Mouse (Mus musculus) limb, embryonic 11.5 days (tissue): ENCODE results near the gene Sorbs1. TPM values are rescaled to one million over a fixed set of nuclear protein-coding genes. Genes with fewer than 3 reads are reported as not detected.

Experiments used
- ATAC-seq: fragments of 200-750 bp; cut with Nextera tagmentation; 2 replicates; pipeline ENCODE4 v1.8.0; 2017; ENCODE audit warnings: low read depth; ENCODE audit not compliant: insufficient number of reproducible peaks, low FRiP score, low TSS enrichment
- DNase-seq: peaks from one replicate; pipeline ENCODE4 v3.0.0-alpha.2; 2015; ENCODE audit warnings: low spot score
- H3K27ac ChIP-seq: fragments of 300-500 bp; sonication (generic); replicated peaks from 2 replicates; pipeline ENCODE4 v1.5.1; 2014; ENCODE audit warnings: low read depth, mild to moderate bottlenecking, low read length
- H3K27me3 ChIP-seq: fragments of 300-500 bp; sonication (generic); 2 replicates; pipeline ENCODE4 v1.6.1; 2014; ENCODE audit warnings: mild to moderate bottlenecking, low read length, mixed read lengths; ENCODE audit not compliant: control insufficient read depth, insufficient read depth
- H3K36me3 ChIP-seq: fragments of 300-500 bp; sonication (generic); 2 replicates; pipeline ENCODE4 v1.6.1; 2014; ENCODE audit warnings: mild to moderate bottlenecking, low read length, moderate library complexity, mixed read lengths; ENCODE audit not compliant: control insufficient read depth, insufficient read depth
- H3K4me1 ChIP-seq: fragments of 300-500 bp; sonication (generic); 2 replicates; pipeline ENCODE4 v1.6.1; 2014; ENCODE audit warnings: low read length, mixed read lengths; ENCODE audit not compliant: control insufficient read depth, insufficient read depth
- H3K4me2 ChIP-seq: fragments of 300-500 bp; sonication (generic); 2 replicates; pipeline ENCODE4 v1.6.1; 2014; ENCODE audit warnings: low read depth, mild to moderate bottlenecking, moderate library complexity; ENCODE audit not compliant: severe bottlenecking
- H3K4me3 ChIP-seq: fragments of 300-500 bp; sonication (generic); 2 replicates; pipeline ENCODE4 v1.5.1; 2014; ENCODE audit warnings: low read depth, low read length
- H3K9ac ChIP-seq: fragments of 300-500 bp; sonication (generic); 2 replicates; pipeline ENCODE4 v1.6.1; 2014; ENCODE audit warnings: mild to moderate bottlenecking, low read length
- H3K9me3 ChIP-seq: fragments of 300-500 bp; sonication (generic); 2 replicates; pipeline ENCODE4 v1.6.1; 2016; ENCODE audit warnings: low read length; ENCODE audit not compliant: control insufficient read depth
- WGBS: fragments of 180-500 bp; shearing (Covaris S2); extraction: QIAGEN DNeasy Blood & Tissue Kit; methylation state at CpG from one replicate; pipeline ENCODE4 v1.1.7; 2014; 5-methylcytosine and 5-hydroxymethylcytosine counted together
- polyA plus RNA-seq: library from polyadenylated mRNA; unstranded; fragments of >200 nt; fragmentation: Nextera tagmentation; extraction: Ambion mirVana; gene quantifications from 2 replicates; pipeline ENCODE4 v1.2.1, GENCODE M21; 2014

Gene Sorbs1
- polyA plus RNA-seq, 1 experiment from 2014 or later = 25.8 TPM

GRCm38 (mm10) chr19:40349281-40349680, 164.3 kb downstream of the Sorbs1 start:
- H3K36me3 ChIP-seq = no peaks in the 10 kb centered on the region
- no peak overlapping the region for H3K4me2 ChIP-seq
- H3K27ac ChIP-seq = no peak overlapping the region
- DNase-seq (no peak), ATAC-seq (no peak)
- H3K27me3 ChIP-seq = no peaks in the 10 kb centered on the region
- no peak overlapping the region for H3K4me3 ChIP-seq
- H3K9ac ChIP-seq = no peak overlapping the region
- no peaks in the 10 kb centered on the region for H3K9me3 ChIP-seq
- H3K4me1 ChIP-seq = no peaks in the 10 kb centered on the region
- WGBS = 78% methylated on average over 3 of the region's 3 CpGs

- ATAC-seq (no peak), DNase-seq (no peak)
- Histone ChIP-seq H3K4me2 (no peak overlapping the region), H3K9me3 (no peaks in the 10 kb centered on the region), H3K4me1 (no peaks in the 10 kb centered on the region), H3K4me3 (no peak overlapping the region), H3K36me3 (no peaks in the 10 kb centered on the region), H3K27me3 (no peaks in the 10 kb centered on the region), H3K9ac (no peak overlapping the region), H3K27ac (no peak overlapping the region)
- 34% methylated on average over 2 of the region's 2 CpGs for WGBS
Measured at GRCm38 (mm10) chr19:40348652-40349051, 164.9 kb downstream of the Sorbs1 start.

DNA sequence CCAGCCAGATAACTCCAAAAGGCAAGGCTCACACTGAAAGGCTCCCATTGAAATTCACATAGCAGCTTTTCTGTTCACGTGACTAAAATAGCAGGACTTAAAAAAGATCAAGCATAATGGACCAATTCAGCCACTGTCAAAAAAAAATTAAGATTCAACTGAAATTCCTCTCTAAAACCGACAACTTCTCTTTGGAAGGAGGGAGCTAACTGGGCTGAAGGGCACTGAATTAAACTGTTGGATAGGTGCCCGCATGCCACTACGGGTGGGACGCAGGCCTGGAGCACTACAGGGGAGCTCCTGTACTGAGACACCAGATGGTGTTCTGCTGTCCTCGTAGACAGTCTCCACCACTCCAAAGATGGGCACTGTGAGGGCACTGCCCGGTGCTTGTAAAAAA, 165.4 kb downstream of the Sorbs1 start:
- Histone ChIP-seq H3K4me1 (no peaks in the 10 kb centered on the region), H3K27me3 (no peaks in the 10 kb centered on the region), H3K27ac (no peak overlapping the region), H3K9me3 (no peaks in the 10 kb centered on the region), H3K9ac (no peak overlapping the region), H3K4me2 (no peak overlapping the region), H3K36me3 (no peaks in the 10 kb centered on the region), H3K4me3 (no peak overlapping the region)
- ATAC-seq (no peak), DNase-seq (no peak)
- 89% methylated on average over 7 of the region's 7 CpGs for WGBS

- H3K4me3 ChIP-seq = no peak overlapping the region
- no peak overlapping the region for H3K27ac ChIP-seq
- no peak overlapping the region for H3K9ac ChIP-seq
- no peaks in the 10 kb centered on the region for H3K27me3 ChIP-seq
- no peak overlapping the region for H3K4me2 ChIP-seq
- ATAC-seq = no peak
- no peaks in the 10 kb centered on the region for H3K9me3 ChIP-seq
- no peaks in the 10 kb centered on the region for H3K36me3 ChIP-seq
- WGBS = 87% methylated on average over 3 of the region's 3 CpGs
- no peak for DNase-seq
- H3K4me1 ChIP-seq = no peaks in the 10 kb centered on the region
Measured at GRCm38 (mm10) chr19:40346908-40347307, 166.7 kb downstream of the Sorbs1 start.

GRCm38 (mm10) chr19:40346232-40346844, 167.2 kb downstream of the Sorbs1 start:
- no peak for ATAC-seq

DNA sequence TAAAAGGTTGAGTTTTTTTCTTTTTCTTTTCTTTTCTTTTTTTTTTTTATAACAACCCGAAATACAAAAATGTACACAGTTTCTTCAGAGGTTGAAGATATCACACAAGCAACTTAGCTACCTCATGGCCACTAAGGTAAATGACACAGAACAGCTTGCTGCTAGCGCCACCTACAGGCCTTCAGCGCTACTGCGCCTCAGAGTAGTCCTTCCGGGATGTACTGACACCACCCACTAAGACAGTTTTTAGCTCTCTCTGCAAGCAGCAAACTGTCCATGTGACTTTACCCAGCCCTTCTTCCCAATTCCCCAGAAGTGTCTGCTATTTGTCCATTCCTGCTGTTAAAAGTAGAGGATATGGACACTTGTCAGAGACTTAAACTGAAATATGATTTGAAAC, 167.9 kb downstream of the Sorbs1 start:
- DNase-seq (peak; percentile 67), ATAC-seq (no peak)
- no peaks in the 10 kb centered on the region for H3K9me3 ChIP-seq
- no peak overlapping the region for H3K4me2 ChIP-seq
- H3K36me3 ChIP-seq = no peaks in the 10 kb centered on the region
- WGBS = 19% methylated on average over 5 of the region's 5 CpGs
- no peaks in the 10 kb centered on the region for H3K27me3 ChIP-seq
- H3K27ac ChIP-seq = no peak overlapping the region
- no peak overlapping the region for H3K4me3 ChIP-seq
- H3K9ac ChIP-seq = no peak overlapping the region
- peaks cover 5% of the 10 kb centered on the region; the same call in 1 of the 2 replicates for H3K4me1 ChIP-seq

More at GRCm38 (mm10) chr19:40346232-40346844, 167.2 kb downstream of the Sorbs1 start:
- Histone ChIP-seq H3K4me3 (no peak overlapping the region), H3K4me1 (peaks cover 2% of the 10 kb centered on the region; the same call in 1 of the 2 replicates), H3K36me3 (no peaks in the 10 kb centered on the region), H3K4me2 (no peak overlapping the region), H3K9ac (no peak overlapping the region), H3K9me3 (no peaks in the 10 kb centered on the region), H3K27ac (no peak overlapping the region), H3K27me3 (no peaks in the 10 kb centered on the region)
- 86% methylated on average over 5 of the region's 5 CpGs for WGBS
- DNase-seq = no peak

DNA sequence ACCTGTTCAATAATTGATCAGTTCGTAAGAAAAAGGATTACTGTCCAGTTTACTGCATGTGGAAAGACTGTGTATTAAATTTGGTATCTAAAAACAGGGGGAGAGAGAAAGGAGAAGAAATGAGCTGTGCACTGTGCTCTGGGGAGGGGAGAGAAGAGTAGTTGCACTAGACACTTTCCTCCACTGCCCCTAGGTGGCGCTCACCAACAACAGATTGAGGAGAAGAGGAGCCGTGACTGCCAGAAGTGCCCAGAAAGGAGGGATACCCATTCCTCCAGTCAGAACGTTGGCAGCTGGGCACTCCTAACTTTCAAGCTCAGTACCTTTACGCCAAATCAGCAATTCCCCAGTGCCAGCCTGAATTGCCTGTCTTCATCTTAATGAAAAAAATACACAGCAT, 170.6 kb downstream of the Sorbs1 start:
- Histone ChIP-seq H3K9me3 (no peaks in the 10 kb centered on the region), H3K4me2 (no peak overlapping the region), H3K27ac (no peak overlapping the region), H3K27me3 (no peaks in the 10 kb centered on the region), H3K36me3 (no peaks in the 10 kb centered on the region), H3K9ac (no peak overlapping the region), H3K4me3 (no peak overlapping the region), H3K4me1 (peaks cover 5% of the 10 kb centered on the region; the same call in 1 of the 2 replicates)
- 10% methylated on average over 5 of the region's 5 CpGs for WGBS
- DNase-seq (peak; percentile 88), ATAC-seq (no peak)

DNA sequence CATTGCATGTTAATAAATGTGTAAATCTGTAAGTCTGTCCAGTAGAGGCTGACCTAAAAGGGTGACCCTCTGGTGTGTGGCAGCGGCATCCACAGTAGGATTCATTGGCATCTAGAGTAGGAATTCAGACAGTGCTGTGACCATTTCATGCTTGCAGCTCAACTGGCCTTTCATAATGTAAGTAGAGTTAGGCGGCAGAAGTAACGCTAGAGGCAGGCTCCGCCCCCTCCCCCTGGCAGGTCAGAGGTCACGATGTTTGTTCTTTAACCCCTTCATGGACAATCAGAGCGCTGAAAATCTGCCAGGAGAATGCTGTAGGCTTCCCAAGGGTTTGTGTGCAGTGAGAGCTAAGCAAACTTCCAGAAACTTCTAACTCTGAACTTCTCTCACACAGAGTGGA, 172.4 kb downstream of the Sorbs1 start:
- whole genome bisulfite sequencing = 15% methylated on average over 6 of the region's 6 CpGs
- H3K4me2 ChIP-seq = no peak overlapping the region
- H3K4me1 ChIP-seq = peaks cover 5% of the 10 kb centered on the region; the same call in 1 of the 2 replicates
- peak; percentile 60 for DNase-seq
- no peaks in the 10 kb centered on the region for H3K27me3 ChIP-seq
- no peak for ATAC-seq
- H3K4me3 ChIP-seq = no peak overlapping the region
- H3K36me3 ChIP-seq = no peaks in the 10 kb centered on the region
- H3K27ac ChIP-seq = no peak overlapping the region
- no peak overlapping the region for H3K9ac ChIP-seq
- no peaks in the 10 kb centered on the region for H3K9me3 ChIP-seq

- no peak overlapping the region for H3K9ac ChIP-seq
- no peaks in the 10 kb centered on the region for H3K9me3 ChIP-seq
- H3K4me3 ChIP-seq = no peak overlapping the region
- H3K27me3 ChIP-seq = no peaks in the 10 kb centered on the region
- H3K4me1 ChIP-seq = peaks cover 5% of the 10 kb centered on the region; the same call in 1 of the 2 replicates
- H3K27ac ChIP-seq = no peak overlapping the region
- 87% methylated on average over 4 of the region's 4 CpGs for WGBS
- H3K36me3 ChIP-seq = no peaks in the 10 kb centered on the region
- ATAC-seq (no peak), DNase-seq (no peak)
- H3K4me2 ChIP-seq = no peak overlapping the region
Measured at GRCm38 (mm10) chr19:40336694-40337093, 176.9 kb downstream of the Sorbs1 start.
